Mouse (Mus musculus) skeletal muscle tissue, adult 2 months (tissue): Measurements from ENCODE around the gene St6galnac5.
A peak's percentile ranks its signal among the peaks of the same experiment; 100 is the strongest.
"Not testable (repeated sequence)": the region's sequence is repeated elsewhere in the genome, so short reads cannot be mapped to it uniquely, and the experiment has no call there.

ENCODE experiments used
- DNase-seq: peaks from one replicate; pipeline ENCODE4 v3.0.0-alpha.2; 2012; ENCODE audit warnings: low read depth, low spot score

Gene St6galnac5

GRCm38 (mm10) chr3:152793006-152793405 lies 189.0 kb downstream of the St6galnac5 start:
- DNase-seq = no peak

- no peak for DNase-seq
Observed at GRCm38 (mm10) chr3:152792601-152793000, 189.4 kb downstream of the St6galnac5 start.

DNA sequence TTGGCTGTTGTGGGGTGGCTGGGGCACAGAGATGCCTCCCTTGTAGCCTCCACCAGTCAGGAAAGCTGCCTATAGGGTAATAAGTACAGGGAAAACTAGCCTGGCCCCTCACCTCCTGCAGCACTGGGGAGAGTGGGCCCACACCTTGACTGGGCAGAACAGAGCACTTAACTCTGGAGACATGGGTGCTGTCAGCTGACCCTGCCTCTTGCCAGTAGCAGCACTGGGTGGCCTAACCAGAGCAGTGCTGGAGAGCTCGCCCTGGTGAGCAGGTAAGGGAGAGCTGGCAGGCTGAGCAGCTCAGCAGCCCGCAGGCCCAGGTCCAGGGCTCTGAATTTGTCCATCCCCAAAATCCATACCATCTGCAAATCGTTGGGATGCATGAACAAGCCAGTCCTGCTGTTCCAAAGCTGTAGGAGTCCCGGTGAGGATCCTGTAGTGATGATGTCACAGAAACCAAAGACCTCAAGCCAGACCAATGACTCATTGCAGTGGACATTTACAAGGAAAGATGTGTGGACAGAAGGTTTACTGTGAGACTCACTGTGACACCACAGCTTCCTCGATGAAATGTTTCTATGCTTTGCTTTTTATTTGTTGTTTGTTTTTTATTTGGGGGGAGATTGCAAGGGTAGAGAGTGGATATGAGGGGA lies 193.6 kb downstream of the St6galnac5 start:
- not testable (repeated sequence) for DNase-seq

DNA sequence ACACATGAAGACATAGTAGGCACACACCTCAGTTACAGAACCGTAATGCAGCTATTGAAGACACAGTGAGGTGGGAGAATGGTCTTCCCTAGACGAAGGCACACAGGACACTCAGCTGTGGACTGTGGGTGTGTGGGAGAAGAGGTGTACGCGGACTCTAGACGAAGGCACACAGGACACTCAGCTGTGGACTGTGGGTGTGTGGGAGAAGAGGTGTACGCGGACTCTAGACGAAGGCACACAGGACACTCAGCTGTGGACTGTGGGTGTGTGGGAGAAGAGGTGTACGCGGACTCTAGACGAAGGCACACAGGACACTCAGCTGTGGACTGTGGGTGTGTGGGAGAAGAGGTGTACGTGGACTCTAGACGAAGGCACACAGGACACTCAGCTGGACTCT lies 197.7 kb downstream of the St6galnac5 start:
- not testable (repeated sequence) for DNase-seq

DNA sequence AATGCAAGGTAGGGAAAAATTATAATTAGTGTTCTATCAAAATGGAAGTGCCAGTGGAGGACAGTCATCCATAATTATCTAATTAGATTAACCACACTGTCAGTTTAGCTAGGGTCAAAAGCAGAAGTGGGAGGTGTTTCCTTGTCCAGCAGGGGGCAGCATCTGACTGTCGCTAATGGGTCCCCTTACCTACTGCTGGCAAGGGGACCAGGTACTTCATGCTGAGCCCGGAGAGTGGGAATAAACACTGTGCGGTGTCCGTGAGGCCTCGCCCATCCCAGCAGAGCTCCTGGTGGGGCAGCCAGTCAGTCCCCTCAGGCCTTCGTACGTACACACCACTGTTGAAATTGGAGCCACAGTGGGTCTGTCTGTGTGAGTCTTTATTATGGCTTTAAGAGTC lies 198.3 kb downstream of the St6galnac5 start:
- DNase-seq = peak; percentile 56

- DNase-seq = no peak
Observed at GRCm38 (mm10) chr3:152779819-152780218, 202.2 kb downstream of the St6galnac5 start.

- DNase-seq = no peak
Observed at GRCm38 (mm10) chr3:152776872-152777540, 205.0 kb downstream of the St6galnac5 start.

DNA sequence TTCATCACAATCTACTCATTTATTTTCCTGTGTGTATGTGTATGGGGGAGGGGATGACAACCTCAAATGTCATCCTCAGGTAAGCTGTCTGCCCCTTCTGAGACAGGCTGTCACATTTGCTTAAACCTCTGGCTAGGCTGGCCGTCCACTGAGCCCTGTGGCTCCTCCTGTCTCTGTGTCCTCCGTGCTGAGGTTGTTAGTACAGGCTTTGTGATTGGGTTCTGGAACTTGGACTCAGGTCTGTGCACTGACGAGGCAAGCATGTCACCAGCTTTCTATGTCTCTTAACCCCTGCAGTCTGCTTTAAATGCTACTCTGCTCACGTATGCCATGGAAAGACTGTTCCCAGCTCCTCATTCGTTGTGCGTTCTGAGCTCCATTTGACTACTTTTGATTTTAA lies 205.7 kb downstream of the St6galnac5 start:
- DNase-seq = no peak

DNA sequence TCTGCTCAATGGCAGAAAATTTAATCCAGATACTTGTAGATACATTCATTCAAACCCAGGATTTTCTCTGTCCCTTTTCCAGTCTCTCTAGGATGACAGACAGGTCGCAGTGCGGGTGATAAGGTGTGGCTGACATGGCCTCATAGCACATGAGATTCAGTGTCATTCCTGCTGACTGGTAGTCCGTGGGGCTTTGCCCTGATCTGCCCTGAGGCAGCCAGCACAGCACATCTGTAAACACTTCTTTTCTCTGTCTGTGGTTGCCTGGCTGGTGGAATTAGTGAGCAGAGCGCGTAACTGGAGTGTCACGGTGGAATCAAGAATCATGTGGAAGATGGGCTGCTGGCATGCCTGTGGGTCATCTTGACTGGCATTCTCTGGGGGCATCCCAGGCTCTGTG lies 212.0 kb downstream of the St6galnac5 start:
- no peak for DNase-seq

GRCm38 (mm10) chr3:152767485-152767884 lies 214.6 kb downstream of the St6galnac5 start:
- no peak for DNase-seq
